Mouse (Mus musculus) forebrain, embryonic 14.5 days (tissue): ENCODE measurements around the gene Laptm4a. TPM values are rescaled to one million over a fixed set of nuclear protein-coding genes. Genes with fewer than 3 reads are reported as not detected.
A peak's percentile ranks its signal among the peaks of the same experiment; 100 is the strongest.

Experiments used
- ATAC-seq: fragments of 200-750 bp; cut with Nextera tagmentation; 2 replicates; pipeline ENCODE4 v1.8.0; 2017; ENCODE audit warnings: mild to moderate bottlenecking, moderate library complexity
- DNase-seq: peaks from one replicate; pipeline ENCODE4 v3.0.0-alpha.2; 2015; ENCODE audit warnings: low spot score
- H3K27ac ChIP-seq: fragments of 300-500 bp; sonication (generic); 2 replicates; pipeline ENCODE4 v1.5.1; 2014; ENCODE audit warnings: low read depth, mild to moderate bottlenecking, control low read depth, low read length, moderate library complexity
- H3K27me3 ChIP-seq: fragments of 300-500 bp; sonication (generic); replicated peaks from 2 replicates; pipeline ENCODE4 v1.6.1; 2014; ENCODE audit warnings: low read length, control low read depth, mixed read lengths; ENCODE audit not compliant: control insufficient read depth, insufficient read depth
- H3K36me3 ChIP-seq: fragments of 300-500 bp; sonication (generic); 2 replicates; pipeline ENCODE4 v1.6.1; 2014; ENCODE audit warnings: low read length, control low read depth; ENCODE audit not compliant: control insufficient read depth, insufficient read depth
- H3K4me1 ChIP-seq: fragments of 300-500 bp; sonication (generic); 2 replicates; pipeline ENCODE4 v1.6.1; 2014; ENCODE audit warnings: antibody characterized with exemption, low read length, control low read depth; ENCODE audit not compliant: control insufficient read depth, insufficient read depth
- H3K4me2 ChIP-seq: fragments of 300-500 bp; sonication (generic); 2 replicates; pipeline ENCODE4 v1.6.1; 2014; ENCODE audit warnings: mild to moderate bottlenecking, control low read depth, low read length
- H3K4me3 ChIP-seq: fragments of 300-500 bp; sonication (generic); 2 replicates; pipeline ENCODE4 v1.5.1; 2014; ENCODE audit warnings: low read depth, low read length, control low read depth
- H3K9ac ChIP-seq: fragments of 300-500 bp; sonication (generic); 2 replicates; pipeline ENCODE4 v1.6.1; 2014; ENCODE audit warnings: mild to moderate bottlenecking, low read length, control low read depth, moderate library complexity
- H3K9me3 ChIP-seq: fragments of 300-500 bp; sonication (generic); replicated peaks from 2 replicates; pipeline ENCODE4 v1.6.1; 2016; ENCODE audit warnings: low read length, control low read depth, mixed read lengths; ENCODE audit not compliant: control insufficient read depth
- WGBS: fragments of 180-500 bp; shearing (Covaris S2); extraction: QIAGEN DNeasy Blood & Tissue Kit; methylation state at CpG from one replicate; pipeline ENCODE4 v1.1.7; 2014; 5-methylcytosine and 5-hydroxymethylcytosine counted together
- polyA plus RNA-seq: library from polyadenylated mRNA; unstranded; fragments of >200 nt; fragmentation: Nextera tagmentation; extraction: Ambion mirVana; gene quantifications from 2 replicates; pipeline ENCODE4 v1.2.1, GENCODE M21; 2014

Laptm4a gene
- polyA plus RNA-seq, 1 experiment from 2014 or later = 199 TPM

DNA sequence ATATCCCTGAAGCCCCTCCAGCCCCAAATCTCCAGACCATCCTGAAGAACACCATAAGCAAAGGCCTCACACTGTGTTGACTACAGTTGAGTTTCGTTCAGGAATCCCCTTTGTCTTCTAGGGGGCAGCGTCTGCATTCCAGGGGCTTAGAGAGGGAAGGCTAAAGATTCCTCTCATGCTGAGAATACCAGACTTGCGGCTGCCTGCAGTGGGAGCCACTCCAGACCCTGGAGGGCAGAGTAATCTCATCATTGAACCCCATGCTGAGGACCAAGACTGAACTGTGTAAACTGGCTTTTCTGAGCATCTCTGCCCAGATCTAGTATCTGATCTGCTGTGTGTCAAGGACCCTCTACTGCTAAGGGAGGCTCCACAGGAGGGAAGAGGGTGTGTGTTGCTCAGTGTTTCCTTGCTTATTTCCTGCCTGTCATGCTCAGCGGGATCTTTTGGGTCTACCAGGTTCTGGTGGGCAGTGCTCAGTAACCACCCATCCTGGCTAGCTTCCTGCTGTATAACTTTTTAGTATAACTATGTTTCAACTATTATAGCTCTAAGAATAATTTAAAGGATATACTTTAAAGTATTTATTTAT is 21.3 kb upstream of the Laptm4a start:
- Histone ChIP-seq H3K9ac (no peak overlapping the region), H3K9me3 (no peaks in the 10 kb centered on the region), H3K4me1 (peaks cover 9% of the 10 kb centered on the region), H3K36me3 (no peaks in the 10 kb centered on the region), H3K27me3 (no peaks in the 10 kb centered on the region), H3K4me2 (no peak overlapping the region), H3K27ac (no peak overlapping the region), H3K4me3 (no peak overlapping the region)
- WGBS = 18% methylated on average over 4 of the region's 4 CpGs
- DNase-seq = no peak
- no peak for ATAC-seq

- H3K4me1 ChIP-seq = peaks cover 9% of the 10 kb centered on the region
- no peak overlapping the region for H3K4me2 ChIP-seq
- no peak overlapping the region for H3K9ac ChIP-seq
- ATAC-seq (no peak), DNase-seq (no peak)
- no peak overlapping the region for H3K27ac ChIP-seq
- 77% methylated on average over 5 of the region's 5 CpGs for WGBS
- no peaks in the 10 kb centered on the region for H3K27me3 ChIP-seq
- no peaks in the 10 kb centered on the region for H3K36me3 ChIP-seq
- no peaks in the 10 kb centered on the region for H3K9me3 ChIP-seq
- H3K4me3 ChIP-seq = no peak overlapping the region
These were observed 20.4 kb upstream of the Laptm4a start for GRCm38 (mm10) chr12:8900919-8901663.

DNA sequence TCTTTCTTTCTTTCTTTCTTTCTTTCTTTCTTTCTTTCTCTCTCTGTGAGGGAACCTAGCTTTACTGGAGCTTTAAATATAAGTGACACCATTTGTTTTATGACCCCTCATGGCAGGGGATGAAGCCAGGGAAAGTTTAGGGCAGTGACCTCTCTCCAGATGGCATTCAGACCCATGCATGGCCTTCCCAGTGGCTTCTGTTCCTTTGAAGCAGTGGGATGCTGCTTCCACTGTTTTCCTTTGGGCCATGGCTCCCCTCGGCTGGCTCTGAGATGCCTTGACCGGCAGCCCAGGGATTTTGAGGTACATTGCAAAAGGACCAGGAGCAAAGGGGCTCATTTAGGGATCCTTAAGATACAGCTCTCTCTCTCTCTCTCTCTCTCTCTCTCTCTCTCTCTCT is 19.5 kb upstream of the Laptm4a start:
- 16% methylated on average over 2 of the region's 2 CpGs for WGBS
- no peak for ATAC-seq
- H3K36me3 ChIP-seq = no peaks in the 10 kb centered on the region

GRCm38 (mm10) chr12:8902479-8902878 is 19.0 kb upstream of the Laptm4a start:
- H3K27me3 ChIP-seq = no peaks in the 10 kb centered on the region
- H3K9ac ChIP-seq = no peak overlapping the region
- no peaks in the 10 kb centered on the region for H3K36me3 ChIP-seq
- 31% methylated on average over 3 of the region's 3 CpGs for WGBS
- no peak overlapping the region for H3K4me3 ChIP-seq
- no peak overlapping the region for H3K4me2 ChIP-seq
- H3K9me3 ChIP-seq = no peaks in the 10 kb centered on the region
- DNase-seq = no peak
- ATAC-seq = no peak
- peaks cover 9% of the 10 kb centered on the region for H3K4me1 ChIP-seq
- H3K27ac ChIP-seq = no peak overlapping the region

More for the DNA sequence above, 19.5 kb upstream of the Laptm4a start:
- H3K9me3 ChIP-seq = no peaks in the 10 kb centered on the region
- H3K27ac ChIP-seq = no peak overlapping the region
- no peak overlapping the region for H3K4me3 ChIP-seq
- no peaks in the 10 kb centered on the region for H3K27me3 ChIP-seq
- no peak for DNase-seq
- no peak overlapping the region for H3K4me2 ChIP-seq
- H3K4me1 ChIP-seq = peaks cover 9% of the 10 kb centered on the region
- no peak overlapping the region for H3K9ac ChIP-seq

GRCm38 (mm10) chr12:8912860-8913685 is 8.4 kb upstream of the Laptm4a start:
- H3K4me2 ChIP-seq = no peak overlapping the region
- no peaks in the 10 kb centered on the region for H3K9me3 ChIP-seq
- peak; percentile 41 for DNase-seq
- no peak overlapping the region for H3K4me3 ChIP-seq
- H3K27ac ChIP-seq = 0 out of 2 replicates have a peak overlapping the region, but pooled peaks have one; percentile 21
- H3K27me3 ChIP-seq = no peaks in the 10 kb centered on the region
- peaks cover 6% of the 10 kb centered on the region; the same call in 1 of the 2 replicates for H3K4me1 ChIP-seq
- ATAC-seq = peak; percentile 66
- peak overlapping the region; percentile 40 for H3K9ac ChIP-seq
- 16% methylated on average over 16 of the region's 16 CpGs for WGBS
- no peaks in the 10 kb centered on the region for H3K36me3 ChIP-seq

DNA sequence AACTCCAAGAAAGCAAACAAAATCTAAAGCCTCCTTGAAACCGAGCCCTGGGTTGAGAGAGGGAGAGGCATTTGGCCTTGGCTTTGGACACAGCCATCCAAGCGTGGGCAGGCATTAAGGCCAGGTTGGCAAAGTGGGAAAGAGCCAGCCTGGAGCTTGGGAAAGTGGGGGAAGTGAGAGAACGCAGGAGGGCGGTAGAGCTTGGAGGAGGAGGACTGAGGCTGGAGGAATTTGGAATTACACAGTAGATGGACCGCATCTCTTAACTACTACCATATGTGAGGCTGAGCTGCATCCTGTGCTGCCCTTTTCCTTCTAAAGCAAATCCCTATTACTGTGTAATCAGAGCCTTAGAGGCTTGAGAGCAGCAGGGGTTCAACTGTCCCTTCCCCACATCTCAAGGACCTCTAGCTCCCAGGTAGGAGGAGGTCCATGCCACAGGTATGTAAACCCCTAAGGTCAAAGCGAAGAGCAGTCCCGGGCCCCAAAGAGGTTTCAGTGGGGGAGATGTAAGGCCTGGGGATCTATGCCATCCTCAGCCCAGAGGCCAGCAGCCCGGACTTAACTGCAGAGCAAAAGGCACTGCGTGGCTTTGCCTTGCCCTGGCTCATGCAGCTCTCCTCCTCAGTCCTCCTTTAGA is 7.6 kb upstream of the Laptm4a start:
- H3K27me3 ChIP-seq = no peaks in the 10 kb centered on the region
- WGBS = 75% methylated on average over 9 of the region's 9 CpGs
- no peaks in the 10 kb centered on the region for H3K9me3 ChIP-seq
- no peaks in the 10 kb centered on the region for H3K36me3 ChIP-seq
- H3K4me1 ChIP-seq = peaks cover 6% of the 10 kb centered on the region; the same call in 1 of the 2 replicates
- no peak overlapping the region for H3K27ac ChIP-seq
- DNase-seq (no peak), ATAC-seq (no peak)
- no peak overlapping the region for H3K9ac ChIP-seq
- H3K4me3 ChIP-seq = no peak overlapping the region
- H3K4me2 ChIP-seq = no peak overlapping the region

GRCm38 (mm10) chr12:8916378-8916777 is 5.1 kb upstream of the Laptm4a start:
- 32% methylated on average over 5 of the region's 5 CpGs for WGBS
- H3K4me2 ChIP-seq = no peak overlapping the region
- ATAC-seq (0 out of 2 replicates have a peak, but pooled peaks have one; percentile 15), DNase-seq (peak; percentile 22)
- no peaks in the 10 kb centered on the region for H3K27me3 ChIP-seq
- H3K4me1 ChIP-seq = peaks cover 10% of the 10 kb centered on the region; the same call in 1 of the 2 replicates
- no peaks in the 10 kb centered on the region for H3K9me3 ChIP-seq
- no peaks in the 10 kb centered on the region for H3K36me3 ChIP-seq
- 0 out of 2 replicates have a peak overlapping the region, but pooled peaks have one; percentile 10 for H3K27ac ChIP-seq
- H3K4me3 ChIP-seq = no peak overlapping the region
- H3K9ac ChIP-seq = 0 out of 2 replicates have a peak overlapping the region, but pooled peaks have one; percentile 6

GRCm38 (mm10) chr12:8919231-8919630 is 2.2 kb upstream of the Laptm4a start:
- H3K4me2 ChIP-seq = no peak overlapping the region
- WGBS = 91% methylated on average over 3 of the region's 3 CpGs
- H3K27me3 ChIP-seq = no peaks in the 10 kb centered on the region
- H3K36me3 ChIP-seq = no peaks in the 10 kb centered on the region
- no peaks in the 10 kb centered on the region for H3K9me3 ChIP-seq
- DNase-seq (no peak), ATAC-seq (no peak)
- H3K9ac ChIP-seq = no peak overlapping the region
- H3K4me1 ChIP-seq = peaks cover 17% of the 10 kb centered on the region
- H3K27ac ChIP-seq = no peak overlapping the region
- no peak overlapping the region for H3K4me3 ChIP-seq
